Mouse (Mus musculus) ES-E14 (cell line): ENCODE measurements around the gene Clec2d.

ENCODE experiments used
- CHD2 ChIP-seq: IDR thresholded peaks from 2 replicates; pipeline ENCODE4 v1.6.1; 2014; ENCODE audit warnings: mild to moderate bottlenecking, low read depth, low read length, inconsistent platforms
- HCFC1 ChIP-seq: IDR thresholded peaks from 2 replicates; pipeline ENCODE4 v1.6.1; 2012; ENCODE audit warnings: low read length, inconsistent platforms, borderline replicate concordance; ENCODE audit not compliant: insufficient read depth
- ZC3H11A ChIP-seq: IDR thresholded peaks from 2 replicates; pipeline ENCODE4 v1.6.1; 2012; ENCODE audit warnings: low read depth, mild to moderate bottlenecking, inconsistent platforms, low read length, borderline replicate concordance
- ZNF384 ChIP-seq: IDR thresholded peaks from 2 replicates; pipeline ENCODE4 v1.6.1; 2012; ENCODE audit warnings: low read depth, low read length, inconsistent platforms

DNA sequence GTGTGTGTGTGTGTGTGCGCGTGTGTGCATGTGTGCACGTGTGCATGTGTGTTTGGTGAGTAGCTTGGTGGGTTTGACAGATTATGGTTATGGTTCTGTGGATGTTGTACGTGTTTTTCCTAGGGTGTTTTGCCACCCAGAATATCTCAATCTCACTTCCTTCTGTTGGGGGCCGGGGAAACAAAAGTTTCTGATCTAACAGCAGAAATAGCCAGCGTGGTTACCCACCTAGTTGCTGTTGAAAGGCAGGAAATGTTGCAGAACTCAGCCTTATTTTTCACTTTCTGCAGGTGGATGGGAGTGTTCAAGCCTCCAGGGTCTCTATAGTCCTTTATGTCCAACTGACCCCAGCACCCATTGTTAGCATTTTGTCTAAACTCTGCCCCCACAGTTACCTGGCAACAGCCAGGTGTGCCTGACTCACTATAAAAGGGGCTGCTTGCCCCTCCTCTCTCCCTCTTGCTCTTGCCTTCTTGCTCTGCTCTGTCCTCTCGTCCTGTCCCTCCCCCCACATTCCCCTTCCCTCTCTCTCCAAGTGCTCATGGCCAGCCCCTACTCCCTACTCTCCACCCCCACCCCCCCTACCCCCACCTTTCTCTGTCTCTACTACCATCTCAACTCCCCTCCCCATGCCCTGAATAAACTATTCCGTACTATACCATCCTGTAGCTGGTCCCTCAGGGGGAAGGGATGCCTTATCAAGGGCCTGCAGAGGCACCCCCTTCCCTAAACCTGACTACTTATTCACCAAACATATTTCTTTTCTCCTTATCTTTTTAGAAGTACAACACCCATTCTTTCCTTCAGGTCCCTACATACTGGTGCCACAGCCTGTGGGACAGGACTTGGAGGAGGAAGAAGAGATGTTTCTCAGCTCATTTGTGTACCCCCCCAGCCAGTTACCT lies 54.3 kb downstream of the Clec2d start:
- TF ChIP-seq CHD2 = no peak
- no peak for TF ChIP-seq ZNF384
- TF ChIP-seq HCFC1 = no peak
- no peak for TF ChIP-seq ZC3H11A
